Mouse (Mus musculus): ENCODE results near the gene Il4ra. TPM values are rescaled to one million over a fixed set of nuclear protein-coding genes. Genes with fewer than 3 reads are reported as not detected.

Il4ra gene
- polyA plus RNA-seq, 1 experiment from 2014 or later: 5.2 TPM

DNA sequence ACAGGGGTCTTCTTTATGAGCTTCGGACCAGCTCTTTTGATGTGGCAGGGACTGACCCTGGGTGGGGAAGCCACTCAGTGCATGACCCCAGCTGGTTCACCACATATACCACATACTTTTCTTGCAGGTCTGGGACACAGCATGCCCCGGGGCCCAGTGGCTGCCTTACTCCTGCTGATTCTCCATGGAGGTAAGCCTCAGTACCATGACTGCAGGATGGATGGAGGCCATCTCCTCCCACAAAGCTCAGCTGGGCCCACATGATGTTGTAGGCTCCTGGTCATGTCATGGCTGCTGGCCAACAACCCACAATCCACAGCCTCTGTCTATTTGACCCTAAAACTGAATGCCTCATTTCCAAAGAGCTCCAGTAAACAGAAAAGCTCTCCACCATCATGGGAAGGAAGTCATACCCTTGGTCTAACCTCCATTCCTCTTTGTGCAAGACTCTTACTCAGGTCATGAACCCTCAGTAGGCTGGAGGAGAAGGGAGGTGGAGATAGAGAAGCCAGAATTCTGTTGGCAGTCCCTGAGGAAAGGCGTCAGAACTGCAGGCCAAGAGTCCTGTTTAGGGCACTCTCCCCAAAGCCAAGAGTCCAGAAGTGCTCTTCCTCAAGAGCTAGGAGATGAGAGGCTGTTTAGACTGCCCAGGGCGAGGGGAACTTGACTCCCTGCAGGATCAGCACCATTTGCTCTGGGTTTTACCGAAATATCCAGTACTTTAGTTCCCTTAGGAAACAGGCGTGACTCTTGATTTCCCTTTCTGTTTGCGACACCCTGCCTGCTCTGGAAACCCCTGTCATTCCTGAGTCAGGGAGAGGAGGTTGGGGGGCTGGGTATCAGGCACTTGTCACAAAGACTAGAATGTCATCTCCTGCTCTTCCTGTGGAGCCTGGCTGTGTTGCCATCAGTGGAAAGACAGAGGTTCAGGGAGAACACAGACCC is 71.1 kb downstream of the Il4ra start:
- no peak overlapping the region for H3K4me3 ChIP-seq (ENCODE audit: low read depth, low read length)
- H3K9ac ChIP-seq (ENCODE audit: low read depth, low read length): no peak overlapping the region
- H3K36me3 ChIP-seq (ENCODE audit: control insufficient read depth, insufficient read depth, low read length): no peaks in the 10 kb centered on the region
- 82% methylated on average over 7 of the region's 7 CpGs for WGBS
- no peaks in the 10 kb centered on the region for H3K4me1 ChIP-seq (ENCODE audit: control insufficient read depth, insufficient read depth, low read length)
- ATAC-seq: no peak
- H3K27ac ChIP-seq (ENCODE audit: low read length): no peak overlapping the region
- no peaks in the 10 kb centered on the region for H3K9me3 ChIP-seq (replicated peaks; ENCODE audit: control insufficient read depth, low read length, poor library complexity, severe bottlenecking)
- no peaks in the 10 kb centered on the region for H3K27me3 ChIP-seq (ENCODE audit: control insufficient read depth, insufficient read depth, low read depth, low read length)
- H3K4me2 ChIP-seq (ENCODE audit: low read length): no peak overlapping the region

DNA sequence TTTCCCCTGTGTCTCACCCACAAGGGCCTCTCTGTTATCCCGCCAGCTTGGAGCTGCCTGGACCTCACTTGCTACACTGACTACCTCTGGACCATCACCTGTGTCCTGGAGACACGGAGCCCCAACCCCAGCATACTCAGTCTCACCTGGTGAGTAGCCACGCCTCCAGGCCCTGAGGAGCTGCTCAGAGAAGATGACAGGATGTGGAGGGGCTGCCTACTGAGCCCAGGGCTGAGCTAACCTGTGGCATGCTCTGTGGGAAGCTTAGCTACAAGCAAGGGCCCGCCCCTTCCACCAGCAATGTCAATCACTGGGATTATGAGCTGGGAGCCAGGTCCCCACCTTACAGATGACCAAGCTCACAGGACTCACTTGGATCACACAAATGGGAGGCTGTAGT is 73.3 kb downstream of the Il4ra start:
- Histone ChIP-seq H3K4me1 (ENCODE audit: control insufficient read depth, insufficient read depth, low read length) (no peaks in the 10 kb centered on the region), H3K9ac (ENCODE audit: low read depth, low read length) (no peak overlapping the region), H3K9me3 (replicated peaks; ENCODE audit: control insufficient read depth, low read length, poor library complexity, severe bottlenecking) (peaks cover 4% of the 10 kb centered on the region; the same call in 1 of the 2 replicates), H3K4me3 (ENCODE audit: low read depth, low read length) (no peak overlapping the region), H3K27ac (ENCODE audit: low read length) (no peak overlapping the region), H3K4me2 (ENCODE audit: low read length) (no peak overlapping the region), H3K36me3 (ENCODE audit: control insufficient read depth, insufficient read depth, low read length) (no peaks in the 10 kb centered on the region), H3K27me3 (ENCODE audit: control insufficient read depth, insufficient read depth, low read depth, low read length) (no peaks in the 10 kb centered on the region)
- ATAC-seq: no peak
- whole genome bisulfite sequencing: 83% methylated on average over 4 of the region's 4 CpGs

DNA sequence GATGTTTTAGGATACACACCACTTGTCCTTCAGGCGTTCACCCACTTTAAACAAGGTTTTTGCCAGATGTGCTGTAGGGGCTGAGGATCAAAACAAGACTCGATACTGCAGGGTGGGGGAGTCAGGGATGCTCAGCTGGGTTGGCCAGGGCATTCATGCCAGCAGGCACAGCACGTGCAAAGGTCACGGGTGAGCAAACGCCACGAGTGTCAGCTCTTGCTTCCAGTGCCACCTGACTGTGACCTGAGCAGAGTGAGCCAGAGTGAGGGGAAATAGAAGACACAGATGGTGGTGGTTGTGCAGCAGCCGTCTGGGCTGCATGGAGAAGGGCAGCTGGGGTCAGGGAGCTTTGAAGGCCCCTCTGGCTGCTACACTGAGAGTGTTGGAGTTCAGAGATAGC is 73.9 kb downstream of the Il4ra start:
- Histone ChIP-seq H3K27me3 (ENCODE audit: control insufficient read depth, insufficient read depth, low read depth, low read length) (no peaks in the 10 kb centered on the region), H3K27ac (ENCODE audit: low read length) (no peak overlapping the region), H3K9me3 (replicated peaks; ENCODE audit: control insufficient read depth, low read length, poor library complexity, severe bottlenecking) (peaks cover 4% of the 10 kb centered on the region; the same call in 1 of the 2 replicates), H3K9ac (ENCODE audit: low read depth, low read length) (no peak overlapping the region), H3K4me1 (ENCODE audit: control insufficient read depth, insufficient read depth, low read length) (no peaks in the 10 kb centered on the region), H3K4me2 (ENCODE audit: low read length) (no peak overlapping the region), H3K36me3 (ENCODE audit: control insufficient read depth, insufficient read depth, low read length) (no peaks in the 10 kb centered on the region), H3K4me3 (ENCODE audit: low read depth, low read length) (no peak overlapping the region)
- no peak for ATAC-seq
- WGBS: 69% methylated on average over 7 of the region's 7 CpGs

Other genes with a start within 250 kb of the Il4ra start
- 3.9 and 4.1 TPM in 2 replicates for gene Kdm8, start 107.4 kb upstream of the Il4ra start, polyA plus RNA-seq (2015; fragmentation: Nextera tagmentation; extraction: Ambion mirVana)
- 85.5 and 86.6 TPM in 2 replicates for gene Nsmce1, start 60.5 kb upstream of the Il4ra start, polyA plus RNA-seq (2015; fragmentation: Nextera tagmentation; extraction: Ambion mirVana)
- 0.28 and 0.41 TPM in 2 replicates for gene Il21r, start 51.3 kb downstream of the Il4ra start, polyA plus RNA-seq (2015; fragmentation: Nextera tagmentation; extraction: Ambion mirVana)
- gene Gtf3c1, start 155.7 kb downstream of the Il4ra start, polyA plus RNA-seq (2015; fragmentation: Nextera tagmentation; extraction: Ambion mirVana): 30.5 and 31.4 TPM in 2 replicates
- 6.4 and 9.3 TPM in 2 replicates for gene D430042O09Rik, start 155.8 kb downstream of the Il4ra start, polyA plus RNA-seq (2015; fragmentation: Nextera tagmentation; extraction: Ambion mirVana)